Mouse (Mus musculus): ENCODE measurements around the gene 1700020D05Rik.
"Not testable (repeated sequence)": the region's sequence is repeated elsewhere in the genome, so short reads cannot be mapped to it uniquely, and the experiment has no call there.

1700020D05Rik gene

GRCm38 (mm10) chr19:5494314-5494713 lies 9.3 kb downstream of the 1700020D05Rik start:
- DNase-seq: peak; percentile 68

GRCm38 (mm10) chr19:5493301-5493721 lies 10.3 kb downstream of the 1700020D05Rik start:
- DNase-seq: not testable (repeated sequence)

- DNase-seq: no peak
These were observed 10.9 kb downstream of the 1700020D05Rik start for GRCm38 (mm10) chr19:5492641-5493040.

GRCm38 (mm10) chr19:5490898-5491708 lies 12.5 kb downstream of the 1700020D05Rik start:
- peak; percentile 88 for DNase-seq

GRCm38 (mm10) chr19:5490313-5490897 lies 13.2 kb downstream of the 1700020D05Rik start, which contains the start of gene Cfl1:
Gene Cfl1, plus strand, starts transcription at chr19:5490455.
- peak; percentile 95 for DNase-seq

- not testable (repeated sequence) for DNase-seq
These were observed 13.9 kb downstream of the 1700020D05Rik start for GRCm38 (mm10) chr19:5489721-5490120.

- peak; percentile 98 for DNase-seq
These were observed 14.6 kb downstream of the 1700020D05Rik start for GRCm38 (mm10) chr19:5488878-5489571.

GRCm38 (mm10) chr19:5487768-5488550 lies 15.6 kb downstream of the 1700020D05Rik start, which contains the start of gene Mus81:
Gene Mus81, minus strand, starts transcription at chr19:5488402.
- DNase-seq: peak; percentile 98

GRCm38 (mm10) chr19:5486771-5487170 lies 16.8 kb downstream of the 1700020D05Rik start:
- DNase-seq: no peak

- no peak for DNase-seq
These were observed 17.3 kb downstream of the 1700020D05Rik start for GRCm38 (mm10) chr19:5486286-5486685.

GRCm38 (mm10) chr19:5485821-5486220 lies 17.8 kb downstream of the 1700020D05Rik start:
- no peak for DNase-seq

GRCm38 (mm10) chr19:5485371-5485770 lies 18.2 kb downstream of the 1700020D05Rik start:
- DNase-seq: no peak

GRCm38 (mm10) chr19:5484496-5484895 lies 19.1 kb downstream of the 1700020D05Rik start:
- DNase-seq: no peak

- DNase-seq: no peak
These were observed 19.9 kb downstream of the 1700020D05Rik start for GRCm38 (mm10) chr19:5483386-5484359.

- DNase-seq: no peak
These were observed 22.2 kb downstream of the 1700020D05Rik start for GRCm38 (mm10) chr19:5481398-5481797.

- no peak for DNase-seq
These were observed 23.6 kb downstream of the 1700020D05Rik start for GRCm38 (mm10) chr19:5480016-5480415.

- no peak for DNase-seq
These were observed 25.8 kb downstream of the 1700020D05Rik start for GRCm38 (mm10) chr19:5477668-5478300.

- DNase-seq: no peak
These were observed 26.5 kb downstream of the 1700020D05Rik start for GRCm38 (mm10) chr19:5477004-5477667.

GRCm38 (mm10) chr19:5475069-5475714 lies 28.4 kb downstream of the 1700020D05Rik start:
- no peak for DNase-seq

Data from kidney, adult 11 months (tissue).